Mouse (Mus musculus): Measurements from ENCODE around the gene Tmem158. TPM values are rescaled to one million over a fixed set of nuclear protein-coding genes. Genes with fewer than 3 reads are reported as not detected.

Tmem158 gene
- total RNA-seq, 2 experiments from 2014 or later = 0.85 TPM; not detected in 1

DNA sequence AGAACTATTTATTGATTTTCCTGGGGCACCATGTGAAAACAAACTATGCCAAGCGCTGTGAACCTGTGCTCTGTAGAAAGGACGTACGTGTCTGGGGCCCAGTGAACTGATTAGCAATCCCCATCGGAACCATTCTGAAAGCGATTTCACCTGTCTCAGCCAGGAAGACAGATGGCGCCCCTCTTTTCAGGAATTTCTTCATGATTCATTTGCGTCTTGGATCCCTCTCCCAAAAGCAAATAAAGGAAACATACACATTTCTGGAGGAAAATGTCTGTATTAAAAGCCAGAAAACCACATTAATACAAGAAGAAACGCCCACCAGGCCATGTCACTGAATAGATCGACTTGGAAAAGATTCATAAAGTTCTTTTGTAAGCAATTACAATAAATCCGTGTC lies 1.8 kb downstream of the Tmem158 start:
- ATAC-seq (replicated peaks; ENCODE audit: low FRiP score, low TSS enrichment, poor library complexity, severe bottlenecking) = no peak

DNA sequence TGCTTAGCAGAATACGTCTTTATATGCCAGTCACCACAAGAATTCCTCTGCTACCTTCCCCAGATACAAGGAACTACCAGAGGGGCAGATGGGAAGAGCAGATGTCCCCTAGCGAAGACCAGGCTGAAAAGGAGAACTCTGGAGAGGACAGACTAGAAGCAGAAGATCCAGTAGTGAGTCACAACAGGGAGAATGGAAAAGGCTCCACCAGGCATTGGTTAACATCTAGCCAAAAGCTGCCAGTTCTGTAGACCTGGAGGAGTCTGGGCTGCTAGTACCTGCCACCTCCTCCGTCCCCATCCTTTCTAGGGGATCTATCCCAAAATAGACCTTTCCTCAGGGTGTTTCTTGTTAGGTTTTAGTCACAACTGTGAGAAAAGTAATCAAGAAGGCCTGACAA lies 4.8 kb downstream of the Tmem158 start:
- ATAC-seq (replicated peaks; ENCODE audit: low FRiP score, low TSS enrichment, poor library complexity, severe bottlenecking) = no peak

- ATAC-seq (replicated peaks; ENCODE audit: low FRiP score, low TSS enrichment, poor library complexity, severe bottlenecking) = peak; percentile 65; the same call in 1 of the 2 replicates
Observed at GRCm38 (mm10) chr9:123247992-123248391, 12.6 kb downstream of the Tmem158 start.

GRCm38 (mm10) chr9:123245146-123245545 lies 15.4 kb downstream of the Tmem158 start:
- no peak for ATAC-seq (replicated peaks; ENCODE audit: low FRiP score, low TSS enrichment, poor library complexity, severe bottlenecking)

DNA sequence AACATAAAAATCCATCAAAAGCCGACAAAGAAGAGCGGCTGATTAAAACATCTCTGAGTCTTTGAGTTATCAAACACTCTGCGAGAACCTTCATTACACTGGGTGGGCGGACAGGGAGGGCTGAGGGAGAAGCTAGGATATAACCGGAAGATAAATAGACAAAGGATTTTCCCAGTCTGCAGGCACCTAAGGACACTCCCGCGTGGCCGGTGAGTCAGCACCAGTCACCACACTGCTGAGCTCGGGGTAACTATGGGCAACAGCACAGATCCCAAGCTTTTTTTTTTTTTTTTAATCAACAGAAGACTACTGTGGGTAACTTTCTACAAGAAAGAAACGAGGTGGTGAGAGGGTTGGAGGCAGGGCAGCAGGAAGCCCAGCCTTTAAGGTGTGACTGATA lies 16.6 kb downstream of the Tmem158 start:
- ATAC-seq (replicated peaks; ENCODE audit: low FRiP score, low TSS enrichment, poor library complexity, severe bottlenecking) = no peak

DNA sequence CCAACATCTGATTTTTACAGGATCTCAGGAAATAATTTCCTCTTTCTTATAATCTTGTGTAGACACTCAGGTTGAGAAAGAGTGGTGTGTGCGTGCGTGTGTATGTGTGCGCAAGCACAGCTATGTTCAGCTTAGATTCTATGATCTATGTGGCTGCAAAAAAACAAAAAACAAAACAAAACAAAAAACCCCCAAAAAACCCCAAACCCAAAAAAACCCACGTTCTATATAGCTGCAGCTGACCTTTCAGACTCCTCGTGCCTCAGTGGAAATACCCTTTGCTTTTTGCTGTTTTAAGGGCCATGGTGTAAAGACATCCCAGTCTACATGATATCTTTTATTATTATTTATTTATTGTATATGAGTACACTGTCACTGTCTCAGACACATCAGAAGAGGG lies 19.4 kb downstream of the Tmem158 start:
- ATAC-seq (replicated peaks; ENCODE audit: low FRiP score, low TSS enrichment, poor library complexity, severe bottlenecking) = no peak

- ATAC-seq (replicated peaks; ENCODE audit: low FRiP score, low TSS enrichment, poor library complexity, severe bottlenecking) = no peak
Observed at GRCm38 (mm10) chr9:123240751-123241150, 19.8 kb downstream of the Tmem158 start.

- ATAC-seq (replicated peaks; ENCODE audit: low FRiP score, low TSS enrichment, poor library complexity, severe bottlenecking) = no peak
Observed at GRCm38 (mm10) chr9:123240271-123240670, 20.3 kb downstream of the Tmem158 start.

DNA sequence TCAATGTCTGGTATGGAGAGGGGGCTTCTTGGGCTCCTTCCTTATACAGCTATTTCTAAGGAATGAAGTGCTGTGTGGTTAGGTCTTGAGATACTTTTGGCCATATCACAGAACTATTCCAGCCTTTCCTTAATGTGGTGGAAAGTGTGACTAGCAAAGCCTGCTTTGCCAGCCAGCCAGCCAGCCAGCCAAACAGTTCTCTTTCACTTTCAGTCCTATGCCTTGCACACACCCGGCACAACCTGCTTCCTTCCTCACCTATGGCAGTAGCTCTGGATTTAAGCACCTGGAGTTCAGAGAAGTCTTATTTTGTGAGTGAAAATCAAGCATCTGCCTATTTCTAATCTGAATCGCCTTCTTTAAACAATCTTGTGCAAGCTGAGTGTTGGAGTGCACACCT lies 20.9 kb downstream of the Tmem158 start:
- ATAC-seq (replicated peaks; ENCODE audit: low FRiP score, low TSS enrichment, poor library complexity, severe bottlenecking) = no peak

GRCm38 (mm10) chr9:123238256-123239045 lies 22.1 kb downstream of the Tmem158 start:
- ATAC-seq (replicated peaks; ENCODE audit: low FRiP score, low TSS enrichment, poor library complexity, severe bottlenecking) = no peak

DNA sequence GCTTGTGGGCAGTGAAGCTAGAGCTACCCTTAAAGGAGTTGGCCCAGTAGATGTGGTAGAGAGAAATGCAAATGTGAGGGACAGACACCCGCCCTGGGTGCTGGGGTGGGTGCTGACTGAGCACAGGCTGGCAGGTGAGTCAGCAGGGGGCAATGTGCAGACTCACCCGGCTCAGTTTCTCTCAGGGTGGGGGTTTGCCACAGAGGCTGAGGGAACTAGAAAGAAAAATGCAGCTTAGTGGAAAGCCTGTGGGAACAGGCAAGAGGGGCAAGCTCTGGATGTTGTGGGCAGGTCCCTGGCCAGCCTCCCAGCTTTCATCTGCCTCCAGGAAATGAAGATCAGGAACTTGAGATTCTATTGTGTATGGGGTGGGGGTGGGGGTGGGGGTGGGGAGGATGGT lies 22.8 kb downstream of the Tmem158 start:
- 0 out of 2 replicates have a peak, but pooled peaks have one; percentile 24 for ATAC-seq (replicated peaks; ENCODE audit: low FRiP score, low TSS enrichment, poor library complexity, severe bottlenecking)

- no peak for ATAC-seq (replicated peaks; ENCODE audit: low FRiP score, low TSS enrichment, poor library complexity, severe bottlenecking)
Observed at GRCm38 (mm10) chr9:123235621-123236020, 24.9 kb downstream of the Tmem158 start.

DNA sequence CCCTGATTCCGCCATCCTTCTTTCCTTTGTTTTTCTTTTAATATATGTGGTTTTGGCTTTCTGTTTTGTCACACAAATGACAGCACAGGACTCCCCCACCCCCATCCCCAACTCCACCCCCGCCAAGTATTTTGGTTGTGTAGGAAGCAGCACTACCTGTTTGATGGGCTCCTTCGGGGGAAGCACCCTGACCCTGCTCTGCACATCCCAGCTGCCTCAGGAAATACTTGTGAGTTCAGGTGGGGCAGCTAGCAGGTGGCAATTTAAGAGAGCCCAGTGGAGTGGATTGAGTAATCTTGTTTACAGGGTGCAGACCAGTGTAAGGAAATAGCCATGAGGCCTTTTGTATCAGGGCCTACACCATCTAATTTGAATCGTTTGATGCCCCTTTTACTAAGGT lies 30.7 kb downstream of the Tmem158 start:
- no peak for ATAC-seq (replicated peaks; ENCODE audit: low FRiP score, low TSS enrichment, poor library complexity, severe bottlenecking)

DNA sequence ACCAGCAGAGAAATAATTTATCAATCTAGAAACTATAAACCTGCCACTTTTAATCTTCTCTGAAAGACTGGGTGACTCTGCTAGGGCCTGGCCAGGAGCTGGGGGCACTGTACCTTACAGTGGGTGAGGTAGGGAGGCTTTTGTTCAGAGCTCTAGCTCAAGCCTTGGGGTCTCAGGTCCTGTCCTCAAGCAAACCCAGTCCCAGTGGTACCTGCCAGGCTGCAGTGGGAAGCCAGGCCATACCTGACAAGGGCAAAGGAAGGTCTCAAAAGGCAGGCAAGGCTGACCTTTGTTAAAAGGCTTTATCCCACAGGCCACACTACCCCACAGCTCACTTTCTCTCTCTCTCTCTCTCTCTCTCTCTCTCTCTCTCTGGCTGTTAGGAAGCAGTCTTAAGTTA lies 31.9 kb downstream of the Tmem158 start:
- ATAC-seq (replicated peaks; ENCODE audit: low FRiP score, low TSS enrichment, poor library complexity, severe bottlenecking) = no peak

DNA sequence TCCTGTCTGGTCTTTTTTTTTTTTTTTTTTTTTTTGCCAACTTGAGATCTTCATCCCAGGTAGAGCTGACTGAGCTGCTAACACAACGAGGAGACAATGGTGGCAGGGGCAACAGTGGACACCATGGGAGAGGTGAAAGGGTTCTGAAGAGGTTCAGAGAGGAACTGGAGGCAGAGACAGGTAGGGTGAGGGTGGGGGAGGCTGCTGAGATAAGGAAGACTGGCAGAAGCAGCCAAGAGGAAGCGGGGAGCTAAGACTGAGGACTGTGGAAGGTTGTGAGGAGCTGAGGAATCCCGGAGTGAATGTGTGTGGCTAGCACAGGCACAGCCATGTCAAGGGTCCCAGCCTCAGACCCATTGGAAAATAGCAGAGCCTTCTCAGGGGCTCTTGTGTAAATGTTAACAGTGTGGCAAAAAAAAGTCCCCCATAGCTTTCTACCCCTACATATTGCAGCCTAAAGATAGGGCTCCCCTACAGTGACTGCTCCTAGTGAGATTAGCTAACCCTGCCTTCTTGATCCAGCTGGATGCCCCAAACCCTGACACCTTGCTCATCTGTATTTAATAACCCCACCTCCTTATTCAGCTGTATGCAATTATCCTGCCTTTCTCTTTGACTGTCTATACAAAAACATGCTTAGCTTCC lies 33.3 kb downstream of the Tmem158 start:
- ATAC-seq (replicated peaks; ENCODE audit: low FRiP score, low TSS enrichment, poor library complexity, severe bottlenecking) = peak; percentile 86

- ATAC-seq (replicated peaks; ENCODE audit: low FRiP score, low TSS enrichment, poor library complexity, severe bottlenecking) = peak; percentile 64
Observed at GRCm38 (mm10) chr9:123224863-123225431, 35.6 kb downstream of the Tmem158 start.

DNA sequence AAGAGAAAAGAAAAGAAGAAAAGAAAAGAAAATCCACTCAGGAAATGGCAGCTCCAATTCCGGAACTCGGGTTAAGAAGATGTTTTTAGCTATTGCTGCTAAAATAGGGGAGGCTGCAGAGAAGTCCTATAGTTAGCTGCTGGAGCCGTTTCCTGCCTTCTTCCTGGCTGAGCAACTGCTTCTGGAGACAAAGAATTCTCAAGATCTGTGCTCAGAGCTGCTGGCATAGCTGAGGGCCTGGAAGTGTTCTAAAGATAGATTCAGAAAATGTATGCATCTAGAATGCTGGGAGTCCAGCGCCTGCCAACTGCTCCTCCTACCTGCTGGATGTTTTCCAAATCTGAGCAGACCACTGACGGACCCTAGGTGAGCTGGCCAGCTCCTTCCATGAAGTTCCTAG lies 40.7 kb downstream of the Tmem158 start:
- no peak for ATAC-seq (replicated peaks; ENCODE audit: low FRiP score, low TSS enrichment, poor library complexity, severe bottlenecking)

- peak; percentile 47 for ATAC-seq (replicated peaks; ENCODE audit: low FRiP score, low TSS enrichment, poor library complexity, severe bottlenecking)
Observed at GRCm38 (mm10) chr9:123215621-123216440, 44.7 kb downstream of the Tmem158 start, which contains the start of gene Cdcp1. Gene Cdcp1, minus strand, starts transcription at chr9:123216038.

DNA sequence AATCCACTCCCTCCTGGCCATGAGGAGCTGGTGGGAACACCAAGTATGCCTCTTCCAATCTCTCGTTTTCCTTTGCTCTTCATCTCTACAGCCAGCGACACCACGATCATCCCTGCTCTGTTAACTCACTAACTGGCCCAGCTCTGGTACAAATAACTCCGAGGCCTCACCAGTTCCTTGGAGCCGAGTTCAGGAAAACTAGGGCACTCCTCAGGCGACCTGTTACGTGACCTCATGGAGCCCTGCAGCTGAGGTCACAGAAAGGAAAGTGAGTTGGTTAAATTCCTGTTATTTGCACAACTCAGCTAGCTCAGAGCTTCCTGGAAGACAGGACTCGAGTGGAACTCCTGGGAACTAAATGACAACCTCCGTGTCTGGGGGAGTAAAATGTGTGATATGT lies 47.2 kb downstream of the Tmem158 start:
- no peak for ATAC-seq (replicated peaks; ENCODE audit: low FRiP score, low TSS enrichment, poor library complexity, severe bottlenecking)
